Mouse (Mus musculus) forebrain, postnatal 0 days (tissue): ENCODE measurements around the gene Dars2. TPM values are rescaled to one million over a fixed set of nuclear protein-coding genes. Genes with fewer than 3 reads are reported as not detected.

Source experiments
- ATAC-seq: fragments of 200-750 bp; cut with Nextera tagmentation; 2 replicates; pipeline ENCODE4 v1.8.0; 2017; ENCODE audit warnings: mild to moderate bottlenecking, moderate library complexity
- DNase-seq: peaks from one replicate; pipeline ENCODE4 v3.0.0-alpha.2; 2015
- H3K27ac ChIP-seq: fragments of 300-500 bp; sonication (generic); 2 replicates; pipeline ENCODE4 v1.5.1; 2014; ENCODE audit warnings: low read depth, mild to moderate bottlenecking, antibody characterized with exemption, low read length, moderate library complexity, mixed read lengths
- H3K27me3 ChIP-seq: fragments of 300-500 bp; sonication (generic); 2 replicates; pipeline ENCODE4 v1.6.1; 2014; ENCODE audit warnings: mild to moderate bottlenecking, low read length, mixed read lengths; ENCODE audit not compliant: insufficient read depth
- H3K36me3 ChIP-seq: fragments of 300-500 bp; sonication (generic); 2 replicates; pipeline ENCODE4 v1.6.1; 2014; ENCODE audit warnings: mild to moderate bottlenecking, moderate library complexity; ENCODE audit not compliant: insufficient read depth
- H3K4me1 ChIP-seq: fragments of 300-500 bp; sonication (generic); 2 replicates; pipeline ENCODE4 v1.6.1; 2014; ENCODE audit warnings: antibody characterized with exemption; ENCODE audit not compliant: insufficient read depth
- H3K4me2 ChIP-seq: fragments of 300-500 bp; sonication (generic); 2 replicates; pipeline ENCODE4 v1.6.1; 2014; ENCODE audit warnings: low read depth, mild to moderate bottlenecking, moderate library complexity
- H3K4me3 ChIP-seq: fragments of 300-500 bp; sonication (generic); 2 replicates; pipeline ENCODE4 v1.5.1; 2014; ENCODE audit warnings: low read depth, low read length, mixed read lengths
- H3K9ac ChIP-seq: fragments of 300-500 bp; sonication (generic); 2 replicates; pipeline ENCODE4 v1.6.1; 2014; ENCODE audit warnings: mild to moderate bottlenecking
- H3K9me3 ChIP-seq: fragments of 300-500 bp; sonication (generic); 2 replicates; pipeline ENCODE4 v1.6.1; 2016; ENCODE audit warnings: low read length
- CTCF ChIP-seq: sonication (generic); IDR thresholded peaks from 2 replicates; pipeline ENCODE4 v1.5.1; 2016; ENCODE audit warnings: antibody characterized with exemption, control low read depth, low read depth
- WGBS: fragments of 180-500 bp; shearing (Covaris S2); extraction: QIAGEN DNeasy Blood & Tissue Kit; methylation state at CpG from one replicate; pipeline ENCODE4 v1.1.7; 2014; 5-methylcytosine and 5-hydroxymethylcytosine counted together
- polyA plus RNA-seq: library from polyadenylated mRNA; unstranded; fragments of >200 nt; fragmentation: Nextera tagmentation; extraction: Ambion mirVana; gene quantifications from 2 replicates; pipeline ENCODE4 v1.2.1, GENCODE M21; 2015
- total RNA-seq: library from RNA; depleted of rRNA; stranded (reverse); fragments of >200 nt; gene quantifications from 2 replicates; pipeline ENCODE4 v1.2.3, GENCODE M21; 2014; rRNA removed

Gene Dars2
- total RNA-seq: 25.8 and 27.7 TPM in 2 replicates
- 28.9 and 29.3 TPM in 2 replicates for polyA plus RNA-seq

- peak; percentile 32 for TF ChIP-seq CTCF
- DNase-seq (peak; percentile 98), ATAC-seq (peak; percentile 99)
- no peaks in the 10 kb centered on the region for H3K27me3 ChIP-seq
- under 1% methylated on average over 57 of the region's 57 CpGs for WGBS
- H3K4me1 ChIP-seq: peaks cover 13% of the 10 kb centered on the region; the same call in 1 of the 2 replicates
- peak within 1 kb of the TSS; percentile 63 for H3K4me3 ChIP-seq
- H3K9ac ChIP-seq: peak within 1 kb of the TSS; percentile 78
- H3K9me3 ChIP-seq: no peaks in the 10 kb centered on the region
- H3K36me3 ChIP-seq: no peaks in the 10 kb centered on the region
- H3K4me2 ChIP-seq: peak within 1 kb of the TSS; percentile 83
- peak within 1 kb of the TSS; percentile 78 for H3K27ac ChIP-seq
Measured at GRCm38 (mm10) chr1:161070352-161071271, at the start of gene Dars2, which contains the start of gene Cenpl. Gene Dars2 (minus strand): TSS chr1:161070658. Gene Cenpl (plus strand): TSS chr1:161070713.

GRCm38 (mm10) chr1:161114591-161114990, 44.1 kb upstream of the Dars2 start:
- TF ChIP-seq CTCF: no peak
- H3K27ac ChIP-seq: no peak overlapping the region
- H3K9me3 ChIP-seq: no peaks in the 10 kb centered on the region
- H3K4me2 ChIP-seq: no peak overlapping the region
- no peaks in the 10 kb centered on the region for H3K4me1 ChIP-seq
- ATAC-seq: no peak
- peaks cover under 1% of the 10 kb centered on the region for H3K36me3 ChIP-seq
- H3K27me3 ChIP-seq: no peaks in the 10 kb centered on the region
- no peak overlapping the region for H3K9ac ChIP-seq
- no peak overlapping the region for H3K4me3 ChIP-seq
- DNase-seq: no peak

- Histone ChIP-seq H3K27me3 (no peaks in the 10 kb centered on the region), H3K4me3 (no peak overlapping the region), H3K27ac (no peak overlapping the region), H3K9me3 (no peaks in the 10 kb centered on the region), H3K36me3 (peaks cover 15% of the 10 kb centered on the region), H3K4me1 (no peaks in the 10 kb centered on the region), H3K4me2 (no peak overlapping the region), H3K9ac (no peak overlapping the region)
- ATAC-seq (no peak), DNase-seq (no peak)
- WGBS: 80% methylated on average over 8 of the region's 8 CpGs
- TF ChIP-seq CTCF: no peak
Measured at GRCm38 (mm10) chr1:161109216-161109615, 38.8 kb upstream of the Dars2 start.

- Histone ChIP-seq H3K4me1 (no peaks in the 10 kb centered on the region), H3K9me3 (no peaks in the 10 kb centered on the region), H3K4me2 (no peak overlapping the region), H3K9ac (no peak overlapping the region), H3K36me3 (peaks cover 24% of the 10 kb centered on the region), H3K27ac (no peak overlapping the region), H3K4me3 (no peak overlapping the region), H3K27me3 (no peaks in the 10 kb centered on the region)
- DNase-seq (no peak), ATAC-seq (no peak)
- 92% methylated on average over 1 of the region's 1 CpGs for WGBS
- TF ChIP-seq CTCF: no peak
Measured at GRCm38 (mm10) chr1:161103842-161104241, 33.4 kb upstream of the Dars2 start.

GRCm38 (mm10) chr1:161099721-161100405, 29.4 kb upstream of the Dars2 start:
- no peak for DNase-seq
- ATAC-seq: no peak
- H3K4me2 ChIP-seq: no peak overlapping the region
- H3K9me3 ChIP-seq: no peaks in the 10 kb centered on the region
- H3K9ac ChIP-seq: no peak overlapping the region
- H3K36me3 ChIP-seq: peaks cover 35% of the 10 kb centered on the region
- no peaks in the 10 kb centered on the region for H3K27me3 ChIP-seq
- TF ChIP-seq CTCF: no peak
- H3K4me3 ChIP-seq: no peak overlapping the region
- WGBS: 97% methylated on average over 4 of the region's 4 CpGs
- H3K27ac ChIP-seq: no peak overlapping the region
- no peaks in the 10 kb centered on the region for H3K4me1 ChIP-seq

- Histone ChIP-seq H3K9me3 (no peaks in the 10 kb centered on the region), H3K4me3 (no peak overlapping the region), H3K27ac (no peak overlapping the region), H3K27me3 (no peaks in the 10 kb centered on the region), H3K4me2 (no peak overlapping the region), H3K4me1 (peaks cover 4% of the 10 kb centered on the region; the same call in 1 of the 2 replicates), H3K9ac (no peak overlapping the region), H3K36me3 (peaks cover 8% of the 10 kb centered on the region; the same call in 1 of the 2 replicates)
- no peak for TF ChIP-seq CTCF
- DNase-seq (no peak), ATAC-seq (no peak)
- 91% methylated on average over 3 of the region's 3 CpGs for WGBS
Measured at GRCm38 (mm10) chr1:161077243-161077642, 6.8 kb upstream of the Dars2 start.
